Comparison of ENCODE assay signal across 8 mouse cellular contexts in genomic region chr10:96263544-96263943, GRCm38 (mm10).
A peak's percentile ranks its signal among the peaks of the same experiment; 100 is the strongest.
DNase-seq lines count a peak whose midpoint lies in the region; ATAC-seq and TF ChIP-seq lines count a peak whose summit lies in the region.

No protein-coding gene starts in this region.

- no peak for TF ChIP-seq EP300 in liver, postnatal 0 days (IDR thresholded peaks at IDR 0.05; ENCODE audit: low read depth)

- peaks cover 8% of the 10 kb centered on the region for H3K4me1 ChIP-seq in liver, postnatal 0 days (ENCODE audit: insufficient read depth)
- H3K4me1 ChIP-seq in liver, embryonic 11.5 days (replicated peaks; ENCODE audit: control insufficient read depth, insufficient read depth, low read length), result no peaks in the 10 kb centered on the region; the same call in 1 of the 2 replicates
- H3K4me1 ChIP-seq in heart, embryonic 13.5 days, result peaks cover 38% of the 10 kb centered on the region
- peaks cover 37% of the 10 kb centered on the region for H3K4me1 ChIP-seq in limb, embryonic 15.5 days

- no peak overlapping the region for H3K4me2 ChIP-seq in liver, postnatal 0 days (ENCODE audit: low read depth, low read length)
- no peak overlapping the region for H3K4me2 ChIP-seq in liver, embryonic 11.5 days
- no peak overlapping the region for H3K4me2 ChIP-seq in heart, embryonic 13.5 days
- no peak overlapping the region for H3K4me2 ChIP-seq in limb, embryonic 15.5 days

- ATAC-seq in liver, postnatal 0 days, result no peak
- ATAC-seq in liver, embryonic 11.5 days (replicated peaks; ENCODE audit: low FRiP score), result no peak
- no peak for ATAC-seq in heart, embryonic 13.5 days (ENCODE audit: extremely low read depth, insufficient number of reproducible peaks, low FRiP score, low TSS enrichment)
- no peak for ATAC-seq in limb, embryonic 15.5 days (ENCODE audit: insufficient number of reproducible peaks, low FRiP score, low TSS enrichment, low read depth)
- ATAC-seq in erythroid progenitor cell, adult 5-6 weeks (replicated peaks; ENCODE audit: low FRiP score, poor library complexity, severe bottlenecking), result no peak

- WGBS in liver, postnatal 0 days (ENCODE audit: insufficient replicate concordance), result 31% methylated on average over 7 of the region's 7 CpGs
- WGBS in liver, embryonic 11.5 days, result 51% methylated on average over 7 of the region's 7 CpGs
- WGBS in heart, embryonic 13.5 days, result 33% methylated on average over 7 of the region's 7 CpGs
- 14% methylated on average over 7 of the region's 7 CpGs for WGBS in limb, embryonic 15.5 days

- no peak for TF ChIP-seq CTCF in liver, postnatal 0 days (IDR thresholded peaks at IDR 0.05; ENCODE audit: low read depth)

- H3K36me3 ChIP-seq in liver, postnatal 0 days (replicated peaks; ENCODE audit: insufficient read depth, low read length), result no peaks in the 10 kb centered on the region
- H3K36me3 ChIP-seq in liver, embryonic 11.5 days (ENCODE audit: control insufficient read depth, insufficient read depth, low read length), result no peaks in the 10 kb centered on the region
- H3K36me3 ChIP-seq in heart, embryonic 13.5 days, result no peaks in the 10 kb centered on the region
- H3K36me3 ChIP-seq in limb, embryonic 15.5 days, result no peaks in the 10 kb centered on the region

- no peak overlapping the region for H3K27ac ChIP-seq in liver, postnatal 0 days (ENCODE audit: low read depth)
- no peak overlapping the region for H3K27ac ChIP-seq in liver, embryonic 11.5 days (ENCODE audit: low read depth, low read length)
- peak overlapping the region; percentile 28; the same call in 1 of the 2 replicates for H3K27ac ChIP-seq in heart, embryonic 13.5 days (replicated peaks)
- H3K27ac ChIP-seq in limb, embryonic 15.5 days, result peak overlapping the region; percentile 74

- no peak overlapping the region for H3K9ac ChIP-seq in liver, postnatal 0 days (replicated peaks)
- H3K9ac ChIP-seq in liver, embryonic 11.5 days (ENCODE audit: low read depth, low read length), result no peak overlapping the region
- no peak overlapping the region for H3K9ac ChIP-seq in heart, embryonic 13.5 days
- no peak overlapping the region for H3K9ac ChIP-seq in limb, embryonic 15.5 days

- no peaks in the 10 kb centered on the region for H3K9me3 ChIP-seq in liver, postnatal 0 days (ENCODE audit: low read length)
- H3K9me3 ChIP-seq in liver, embryonic 11.5 days (ENCODE audit: control insufficient read depth, low read length), result no peaks in the 10 kb centered on the region
- H3K9me3 ChIP-seq in heart, embryonic 13.5 days, result no peaks in the 10 kb centered on the region
- no peaks in the 10 kb centered on the region for H3K9me3 ChIP-seq in limb, embryonic 15.5 days

- DNase-seq in liver, postnatal 0 days, result peak; percentile 16
- no peak for DNase-seq in liver, embryonic 11.5 days (ENCODE audit: low spot score)
- DNase-seq in embryo, embryonic 11 days, result peak; percentile 69
- DNase-seq in B cell, adult 2 months, result no peak
- DNase-seq in ovary, postnatal 10 days (ENCODE audit: low spot score), result no peak

- H3K27me3 ChIP-seq in liver, postnatal 0 days (ENCODE audit: insufficient read depth, low read length), result no peaks in the 10 kb centered on the region
- H3K27me3 ChIP-seq in liver, embryonic 11.5 days (replicated peaks; ENCODE audit: control insufficient read depth, insufficient read depth, low read length), result no peaks in the 10 kb centered on the region
- no peaks in the 10 kb centered on the region for H3K27me3 ChIP-seq in heart, embryonic 13.5 days (replicated peaks)
- no peaks in the 10 kb centered on the region for H3K27me3 ChIP-seq in limb, embryonic 15.5 days

- no peak overlapping the region for H3K4me3 ChIP-seq in liver, postnatal 0 days (ENCODE audit: low read depth, low read length)
- no peak overlapping the region for H3K4me3 ChIP-seq in liver, embryonic 11.5 days (ENCODE audit: low read depth, low read length)
- no peak overlapping the region for H3K4me3 ChIP-seq in heart, embryonic 13.5 days
- H3K4me3 ChIP-seq in limb, embryonic 15.5 days, result no peak overlapping the region

Comparison
In these comparisons a context has a peak if more than half of its experiments do, and no peak if none do; other contexts are left out.
1. DNase-seq: peak in liver, postnatal 0 days (single experiment) and embryo, embryonic 11 days (single experiment); none in liver, embryonic 11.5 days (single experiment), B cell, adult 2 months (0 of 2) and ovary, postnatal 10 days (single experiment).
2. H3K27ac ChIP-seq: peak in heart, embryonic 13.5 days (single experiment) and limb, embryonic 15.5 days (single experiment); none in liver, postnatal 0 days (single experiment) and liver, embryonic 11.5 days (single experiment).